Mouse (Mus musculus) megakaryocyte, embryonic 14.5 days (primary cell): ENCODE measurements around the gene 4930404H24Rik.

Experiments
- FLI1 ChIP-seq: IDR thresholded peaks from 2 replicates; pipeline ENCODE4 v1.6.1; 2012; ENCODE audit warnings: low read length, inconsistent platforms, mixed read lengths
- GATA1 ChIP-seq: IDR thresholded peaks from 3 replicates; pipeline ENCODE4 v1.6.1; 2012; ENCODE audit warnings: mixed read lengths, low read length, inconsistent platforms, borderline replicate concordance

DNA sequence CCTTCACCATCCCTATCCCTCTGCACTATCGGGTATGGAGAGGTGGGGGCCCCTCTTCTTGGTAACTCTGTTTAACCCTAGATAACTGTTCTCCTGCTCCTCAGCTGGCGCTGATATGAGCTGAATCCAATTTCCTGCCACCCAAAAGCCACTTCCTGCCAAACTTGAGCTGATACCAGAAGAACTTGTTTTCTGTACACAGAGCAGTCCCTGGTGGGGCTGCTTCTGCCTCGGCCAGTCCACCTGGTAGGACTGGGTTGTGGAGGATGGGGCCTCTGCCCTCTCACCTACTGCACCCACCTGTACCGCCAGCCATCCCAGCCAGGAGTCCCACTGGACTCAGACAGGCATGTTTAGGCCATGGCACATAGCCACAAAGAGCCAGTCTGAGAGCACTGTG, 3.2 kb downstream of the 4930404H24Rik start:
- TF ChIP-seq GATA1 (peak; percentile 89; the same call in 2 of the 3 replicates), FLI1 (peak; percentile 59; the same call in 1 of the 2 replicates)
